In the genomic region with DNA sequence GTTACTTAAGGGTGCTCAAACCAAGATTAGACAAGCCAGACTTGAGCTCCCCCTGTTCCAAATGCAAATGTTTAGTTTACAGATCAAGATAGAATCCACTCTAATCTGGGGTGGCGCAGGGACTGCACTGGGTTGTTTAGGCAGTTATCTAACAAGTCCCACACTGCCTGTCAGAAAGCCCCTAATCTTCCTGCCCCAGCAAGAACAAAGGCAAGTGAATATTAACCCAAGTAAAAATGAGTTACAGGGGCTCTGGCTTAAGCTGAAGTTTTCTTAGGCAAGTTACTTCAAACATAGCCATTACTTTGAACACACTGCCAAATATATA, we compare ENCODE assay signal across 13 mouse cellular contexts. TPM values are rescaled to one million over a fixed set of nuclear protein-coding genes. Genes with fewer than 3 reads are reported as not detected.
DNase-seq lines count a peak whose midpoint lies in the region; ATAC-seq and TF ChIP-seq lines count a peak whose summit lies in the region.
"Had no signal": no experiment of that assay in that cellular context is flagged by ENCODE, and none has a peak within 500 bp of the region (broad histone marks: within the 10 kb centered on the region; RNA-seq: fewer than 3 reads in every experiment).

No protein-coding gene starts in this region.

- no peaks in the 10 kb centered on the region for H3K27me3 ChIP-seq in hindbrain, embryonic 12.5 days
- H3K27me3 ChIP-seq in hindbrain, postnatal 0 days (ENCODE audit: insufficient read depth, low read length): no peaks in the 10 kb centered on the region
- no peaks in the 10 kb centered on the region for H3K27me3 ChIP-seq in intestine, embryonic 16.5 days (replicated peaks; ENCODE audit: control insufficient read depth, insufficient read depth, low read length)
- H3K27me3 ChIP-seq: megakaryocyte, embryonic 14.5 days; neural tube, embryonic 15.5 days had no signal

- no peak overlapping the region for H3K9ac ChIP-seq in hindbrain, embryonic 12.5 days
- no peak overlapping the region for H3K9ac ChIP-seq in hindbrain, postnatal 0 days (replicated peaks; ENCODE audit: low read length)
- H3K9ac ChIP-seq in intestine, embryonic 16.5 days (ENCODE audit: low read depth, low read length): no peak overlapping the region
- H3K9ac ChIP-seq: neural tube, embryonic 15.5 days had no signal

- no peak for DNase-seq in hindbrain, postnatal 0 days (ENCODE audit: low spot score)
- peak; percentile 35 for DNase-seq in embryo, embryonic 10.5 days (ENCODE audit: low spot score)
- DNase-seq in ovary, postnatal 14 days (ENCODE audit: low spot score): no peak
- no peak for DNase-seq in thymus, postnatal 36 days
- DNase-seq: cerebellum, adult 18-20 months; spleen, adult 18-20 months had no signal

- no peaks in the 10 kb centered on the region for H3K4me1 ChIP-seq in hindbrain, embryonic 12.5 days
- no peaks in the 10 kb centered on the region for H3K4me1 ChIP-seq in hindbrain, postnatal 0 days (ENCODE audit: insufficient read depth, low read length)
- no peaks in the 10 kb centered on the region for H3K4me1 ChIP-seq in intestine, embryonic 16.5 days (ENCODE audit: control insufficient read depth, insufficient read depth, low read length)
- H3K4me1 ChIP-seq: megakaryocyte, embryonic 14.5 days; neural tube, embryonic 15.5 days had no signal

- no peak for ATAC-seq in hindbrain, embryonic 12.5 days (ENCODE audit: low FRiP score)
- no peak for ATAC-seq in hindbrain, postnatal 0 days
- peak; percentile 72; the same call in 1 of the 2 replicates for ATAC-seq in intestine, embryonic 16.5 days
- peak; percentile 93 for ATAC-seq in megakaryocyte progenitor cell, adult 5-6 weeks (replicated peaks; ENCODE audit: poor library complexity)
- ATAC-seq in CD4-positive, CD25-positive, alpha-beta regulatory T cell, adult 4 months: no peak
- ATAC-seq: forebrain, embryonic 16.5 days had no signal

- no peak for TF ChIP-seq CTCF in hindbrain, postnatal 0 days (IDR thresholded peaks at IDR 0.05; ENCODE audit: low read depth)

- peak overlapping the region; percentile 30; the same call in 1 of the 2 replicates for H3K27ac ChIP-seq in hindbrain, embryonic 12.5 days
- no peak overlapping the region for H3K27ac ChIP-seq in hindbrain, postnatal 0 days
- H3K27ac ChIP-seq in intestine, embryonic 16.5 days (ENCODE audit: low read length): peak overlapping the region; percentile 89
- H3K27ac ChIP-seq: neural tube, embryonic 15.5 days had no signal

- 63% methylated on average over 1 of the region's 1 CpGs for WGBS in hindbrain, embryonic 12.5 days
- 96% methylated on average over 1 of the region's 1 CpGs for WGBS in hindbrain, postnatal 0 days
- 31% methylated on average over 1 of the region's 1 CpGs for WGBS in intestine, embryonic 16.5 days

- H3K4me3 ChIP-seq in hindbrain, embryonic 12.5 days: no peak overlapping the region
- H3K4me3 ChIP-seq in hindbrain, postnatal 0 days (ENCODE audit: low read length): no peak overlapping the region
- no peak overlapping the region for H3K4me3 ChIP-seq in intestine, embryonic 16.5 days (ENCODE audit: low read length)
- H3K4me3 ChIP-seq: megakaryocyte, embryonic 14.5 days; neural tube, embryonic 15.5 days had no signal

- no peaks in the 10 kb centered on the region for H3K36me3 ChIP-seq in hindbrain, embryonic 12.5 days
- H3K36me3 ChIP-seq in hindbrain, postnatal 0 days (ENCODE audit: insufficient read depth, low read length): no peaks in the 10 kb centered on the region
- H3K36me3 ChIP-seq in intestine, embryonic 16.5 days (ENCODE audit: control insufficient read depth, insufficient read depth, low read length): no peaks in the 10 kb centered on the region
- H3K36me3 ChIP-seq: neural tube, embryonic 15.5 days had no signal

- no peak overlapping the region for H3K4me2 ChIP-seq in hindbrain, embryonic 12.5 days (replicated peaks)
- H3K4me2 ChIP-seq in hindbrain, postnatal 0 days (ENCODE audit: low read depth, low read length): no peak overlapping the region
- H3K4me2 ChIP-seq in intestine, embryonic 16.5 days (ENCODE audit: low read depth, low read length): no peak overlapping the region
- H3K4me2 ChIP-seq: neural tube, embryonic 15.5 days had no signal

- no peaks in the 10 kb centered on the region for H3K9me3 ChIP-seq in hindbrain, embryonic 12.5 days (replicated peaks)
- H3K9me3 ChIP-seq in hindbrain, postnatal 0 days (ENCODE audit: low read length): no peaks in the 10 kb centered on the region
- no peaks in the 10 kb centered on the region for H3K9me3 ChIP-seq in intestine, embryonic 16.5 days (ENCODE audit: control insufficient read depth, low read length)
- H3K9me3 ChIP-seq: megakaryocyte, embryonic 14.5 days; neural tube, embryonic 15.5 days had no signal

RNA-seq across cellular contexts. Expression of gene Wdr75, which starts 33.5 kb away (rescaled TPM):
- 57.4 and 60.8 TPM in 2 replicates for polyA plus RNA-seq in hindbrain, embryonic 12.5 days (2016; fragmentation: Nextera tagmentation; extraction: Ambion mirVana)
- 246 and 336 TPM in 2 replicates for total RNA-seq in hindbrain, postnatal 0 days (2014; rRNA removed)
- 41.3 and 44.0 TPM in 2 replicates for polyA plus RNA-seq in hindbrain, postnatal 0 days (2015; fragmentation: Nextera tagmentation; extraction: Ambion mirVana)
- 45.4 and 51.3 TPM in 2 replicates for polyA plus RNA-seq in intestine, embryonic 16.5 days (2015; fragmentation: Nextera tagmentation; extraction: Ambion mirVana)
- 145 and 159 TPM in 2 replicates for total RNA-seq in megakaryocyte progenitor cell, adult 5-6 weeks (2015)
- 68.6 and 97.2 TPM in 2 replicates for total RNA-seq in megakaryocyte progenitor cell, adult 5-6 weeks (2017)
- 10 to 100 TPM; 46.8 to 56.1 TPM for polyA plus RNA-seq in CD4-positive, CD25-positive, alpha-beta regulatory T cell, adult 4 months (2017; shearing (Covaris generic))

Comparison
In these comparisons a context has a peak if more than half of its experiments do, and no peak if none do; other contexts are left out.
1. ATAC-seq: peak in intestine, embryonic 16.5 days (single experiment) and megakaryocyte progenitor cell, adult 5-6 weeks (single experiment); none in hindbrain, embryonic 12.5 days (single experiment), hindbrain, postnatal 0 days (single experiment) and CD4-positive, CD25-positive, alpha-beta regulatory T cell, adult 4 months (single experiment).